Mouse (Mus musculus): Measurements from ENCODE around the gene Acot6. TPM values are rescaled to one million over a fixed set of nuclear protein-coding genes. Genes with fewer than 3 reads are reported as not detected.
"Not testable (repeated sequence)": the region's sequence is repeated elsewhere in the genome, so short reads cannot be mapped to it uniquely, and the experiment has no call there.

Gene Acot6
- 0.88 and 1.1 TPM in 2 replicates for polyA plus RNA-seq (2016; fragmentation: Nextera tagmentation; extraction: Ambion mirVana)

GRCm38 (mm10) chr12:84100604-84101492 is at the start of gene Acot6:
Gene Acot6, plus strand, starts transcription at chr12:84100654.
- 2% methylated on average over 74 of the region's 80 CpGs for WGBS
- Histone ChIP-seq H3K4me2 (replicated peaks) (peak within 1 kb of the TSS; percentile 74), H3K9ac (replicated peaks) (peak within 1 kb of the TSS; percentile 65), H3K4me3 (peak within 1 kb of the TSS; percentile 55), H3K27ac (replicated peaks) (0 out of 2 replicates have a peak within 1 kb of the TSS, but pooled peaks have one; percentile 25)
- not testable (repeated sequence) for H3K9me3 ChIP-seq, H3K27me3 ChIP-seq, H3K36me3 ChIP-seq, H3K4me1 ChIP-seq
- ATAC-seq (ENCODE audit: low FRiP score, low read depth), result peak; percentile 71; the same call in 1 of the 2 replicates

- not testable (repeated sequence) for H3K9ac ChIP-seq (replicated peaks); H3K4me3 ChIP-seq; H3K9me3 ChIP-seq; H3K4me1 ChIP-seq; H3K36me3 ChIP-seq; ATAC-seq (ENCODE audit: low FRiP score, low read depth); H3K27ac ChIP-seq (replicated peaks); H3K4me2 ChIP-seq (replicated peaks)
- WGBS, result 86% methylated on average over 5 of the region's 5 CpGs
- H3K27me3 ChIP-seq, result peaks cover 20% of the 10 kb centered on the region
These were observed 49.7 kb upstream of the Acot6 start for GRCm38 (mm10) chr12:84050744-84051143.

GRCm38 (mm10) chr12:84051937-84052474 is 48.4 kb upstream of the Acot6 start, which contains the start of gene Acot3:
Gene Acot3, plus strand, starts transcription at chr12:84052144.
- 0 out of 2 replicates have a peak, but pooled peaks cover 8% of the 10 kb centered on the region for H3K9me3 ChIP-seq
- 82% methylated on average over 5 of the region's 5 CpGs for whole genome bisulfite sequencing
- no peak for ATAC-seq (ENCODE audit: low FRiP score, low read depth)
- H3K4me1 ChIP-seq, result 0 out of 2 replicates have a peak, but pooled peaks cover 3% of the 10 kb centered on the region
- H3K9ac ChIP-seq (replicated peaks), result no peak within 1 kb of the TSS
- peaks cover 20% of the 10 kb centered on the region for H3K27me3 ChIP-seq
- no peak within 1 kb of the TSS for H3K27ac ChIP-seq (replicated peaks)
- H3K4me3 ChIP-seq, result no peak within 1 kb of the TSS
- no peaks in the 10 kb centered on the region for H3K36me3 ChIP-seq
- H3K4me2 ChIP-seq (replicated peaks), result peak within 1 kb of the TSS; percentile 67; the same call in 1 of the 2 replicates

GRCm38 (mm10) chr12:84052609-84053008 is 47.8 kb upstream of the Acot6 start:
- H3K36me3 ChIP-seq, result no peaks in the 10 kb centered on the region
- no peak overlapping the region for H3K27ac ChIP-seq (replicated peaks)
- 85% methylated on average over 7 of the region's 7 CpGs for WGBS
- no peak overlapping the region for H3K4me3 ChIP-seq
- H3K9me3 ChIP-seq, result 0 out of 2 replicates have a peak, but pooled peaks cover 3% of the 10 kb centered on the region
- H3K4me1 ChIP-seq, result 0 out of 2 replicates have a peak, but pooled peaks cover 3% of the 10 kb centered on the region
- ATAC-seq (ENCODE audit: low FRiP score, low read depth), result no peak
- peaks cover 20% of the 10 kb centered on the region for H3K27me3 ChIP-seq
- no peak overlapping the region for H3K9ac ChIP-seq (replicated peaks)
- H3K4me2 ChIP-seq (replicated peaks), result no peak overlapping the region

- Histone ChIP-seq H3K4me2 (replicated peaks) (peak overlapping the region; percentile 67), H3K9ac (replicated peaks) (peak overlapping the region; percentile 52), H3K9me3 (0 out of 2 replicates have a peak, but pooled peaks cover 3% of the 10 kb centered on the region), H3K4me1 (0 out of 2 replicates have a peak, but pooled peaks cover 3% of the 10 kb centered on the region), H3K36me3 (no peaks in the 10 kb centered on the region), H3K27ac (replicated peaks) (no peak overlapping the region), H3K4me3 (peak overlapping the region; percentile 49), H3K27me3 (peaks cover 20% of the 10 kb centered on the region)
- 13% methylated on average over 16 of the region's 16 CpGs for WGBS
- ATAC-seq (ENCODE audit: low FRiP score, low read depth), result no peak
These were observed 47.3 kb upstream of the Acot6 start for GRCm38 (mm10) chr12:84053173-84053572.

GRCm38 (mm10) chr12:84053679-84054391 is 46.6 kb upstream of the Acot6 start:
- H3K9ac ChIP-seq (replicated peaks), result peak overlapping the region; percentile 52
- H3K27me3 ChIP-seq, result peaks cover 20% of the 10 kb centered on the region
- peak overlapping the region; percentile 49 for H3K4me3 ChIP-seq
- 0 out of 2 replicates have a peak, but pooled peaks cover 3% of the 10 kb centered on the region for H3K4me1 ChIP-seq
- 2% methylated on average over 41 of the region's 46 CpGs for WGBS
- H3K9me3 ChIP-seq, result 0 out of 2 replicates have a peak, but pooled peaks cover 2% of the 10 kb centered on the region
- no peak for ATAC-seq (ENCODE audit: low FRiP score, low read depth)
- H3K27ac ChIP-seq (replicated peaks), result no peak overlapping the region
- peak overlapping the region; percentile 67 for H3K4me2 ChIP-seq (replicated peaks)
- H3K36me3 ChIP-seq, result no peaks in the 10 kb centered on the region

- Histone ChIP-seq H3K36me3 (no peaks in the 10 kb centered on the region), H3K4me3 (no peak overlapping the region), H3K27ac (replicated peaks) (no peak overlapping the region), H3K9me3 (no peaks in the 10 kb centered on the region), H3K4me2 (replicated peaks) (no peak overlapping the region), H3K9ac (replicated peaks) (no peak overlapping the region), H3K27me3 (no peaks in the 10 kb centered on the region; the same call in 1 of the 2 replicates), H3K4me1 (no peaks in the 10 kb centered on the region)
- 28% methylated on average over 2 of the region's 2 CpGs for WGBS
- ATAC-seq (ENCODE audit: low FRiP score, low read depth), result no peak
These were observed 39.5 kb upstream of the Acot6 start for GRCm38 (mm10) chr12:84060946-84061345.

GRCm38 (mm10) chr12:84062336-84062735 is 38.1 kb upstream of the Acot6 start:
- 93% methylated on average over 20 of the region's 20 CpGs for WGBS
- no peaks in the 10 kb centered on the region for H3K27me3 ChIP-seq
- no peaks in the 10 kb centered on the region for H3K4me1 ChIP-seq
- no peak overlapping the region for H3K9ac ChIP-seq (replicated peaks)
- H3K4me3 ChIP-seq, result no peak overlapping the region
- no peaks in the 10 kb centered on the region for H3K36me3 ChIP-seq
- ATAC-seq (ENCODE audit: low FRiP score, low read depth), result no peak
- H3K4me2 ChIP-seq (replicated peaks), result no peak overlapping the region
- H3K9me3 ChIP-seq, result no peaks in the 10 kb centered on the region
- no peak overlapping the region for H3K27ac ChIP-seq (replicated peaks)

GRCm38 (mm10) chr12:84063228-84063627 is 37.2 kb upstream of the Acot6 start:
- Histone ChIP-seq H3K27me3 (peaks cover 5% of the 10 kb centered on the region), H3K27ac (replicated peaks) (no peak overlapping the region), H3K4me1 (no peaks in the 10 kb centered on the region), H3K36me3 (no peaks in the 10 kb centered on the region), H3K9me3 (no peaks in the 10 kb centered on the region), H3K4me3 (no peak overlapping the region), H3K9ac (replicated peaks) (no peak overlapping the region), H3K4me2 (replicated peaks) (no peak overlapping the region)
- 71% methylated on average over 5 of the region's 5 CpGs for WGBS
- no peak for ATAC-seq (ENCODE audit: low FRiP score, low read depth)

- ATAC-seq (ENCODE audit: low FRiP score, low read depth), result no peak
- Histone ChIP-seq H3K4me1 (no peaks in the 10 kb centered on the region), H3K4me2 (replicated peaks) (no peak overlapping the region), H3K9ac (replicated peaks) (no peak overlapping the region), H3K4me3 (no peak overlapping the region), H3K36me3 (no peaks in the 10 kb centered on the region), H3K27ac (replicated peaks) (no peak overlapping the region), H3K9me3 (no peaks in the 10 kb centered on the region), H3K27me3 (peaks cover 11% of the 10 kb centered on the region)
- WGBS, result 83% methylated on average over 2 of the region's 2 CpGs
These were observed 36.6 kb upstream of the Acot6 start for GRCm38 (mm10) chr12:84063833-84064232.

GRCm38 (mm10) chr12:84064621-84065020 is 35.8 kb upstream of the Acot6 start:
- H3K27me3 ChIP-seq, result peaks cover 19% of the 10 kb centered on the region
- H3K9me3 ChIP-seq, result no peaks in the 10 kb centered on the region
- H3K4me3 ChIP-seq, result no peak overlapping the region
- 76% methylated on average over 8 of the region's 8 CpGs for WGBS
- no peaks in the 10 kb centered on the region for H3K36me3 ChIP-seq
- no peak overlapping the region for H3K27ac ChIP-seq (replicated peaks)
- H3K4me2 ChIP-seq (replicated peaks), result no peak overlapping the region
- no peaks in the 10 kb centered on the region for H3K4me1 ChIP-seq
- no peak for ATAC-seq (ENCODE audit: low FRiP score, low read depth)
- H3K9ac ChIP-seq (replicated peaks), result no peak overlapping the region

All from midbrain, embryonic 12.5 days (tissue).